Mouse (Mus musculus) small intestine, adult 2 months (tissue): ENCODE results near the gene Trex1. TPM values are rescaled to one million over a fixed set of nuclear protein-coding genes. Genes with fewer than 3 reads are reported as not detected.
A peak's percentile ranks its signal among the peaks of the same experiment; 100 is the strongest.

Source experiments
- H3K27ac ChIP-seq: fragments of 200-500 bp; 2 replicates; pipeline ENCODE4 v1.5.1; 2012; ENCODE audit warnings: low read depth, low read length, control low read depth, inconsistent platforms; ENCODE audit not compliant: insufficient read depth
- H3K27me3 ChIP-seq: fragments of 200-500 bp; 2 replicates; pipeline ENCODE4 v1.6.1; 2012; ENCODE audit warnings: mild to moderate bottlenecking, moderate library complexity, low read length, inconsistent platforms; ENCODE audit not compliant: control insufficient read depth, insufficient read depth
- H3K36me3 ChIP-seq: fragments of 200-500 bp; 2 replicates; pipeline ENCODE4 v1.6.1; 2012; ENCODE audit warnings: mild to moderate bottlenecking, low read length, control low read depth, inconsistent platforms; ENCODE audit not compliant: control insufficient read depth, insufficient read depth
- H3K4me1 ChIP-seq: fragments of 200-500 bp; 2 replicates; pipeline ENCODE4 v1.6.1; 2012; ENCODE audit warnings: low read length, inconsistent platforms, mixed read lengths; ENCODE audit not compliant: control insufficient read depth, insufficient read depth, insufficient read length
- H3K4me3 ChIP-seq: fragments of 200-500 bp; 2 replicates; pipeline ENCODE4 v1.5.1; 2012; ENCODE audit warnings: low read depth, mild to moderate bottlenecking, control low read depth, inconsistent platforms, low read length, moderate library complexity
- CTCF ChIP-seq: fragments of 200-500 bp; IDR thresholded peaks from 2 replicates; pipeline ENCODE4 v1.5.1; 2012; ENCODE audit warnings: low read depth, mild to moderate bottlenecking, control low read depth, inconsistent platforms, low read length, moderate library complexity, mixed read lengths; ENCODE audit not compliant: insufficient replicate concordance, insufficient read length; ENCODE audit errors: extremely low read depth
- POLR2A ChIP-seq: fragments of 200-500 bp; IDR thresholded peaks from 2 replicates; pipeline ENCODE4 v1.6.1; 2012; ENCODE audit warnings: low read depth, mild to moderate bottlenecking, control low read depth, inconsistent platforms, low read length, moderate library complexity
- WGBS: fragments of 180-500 bp; shearing (Covaris S2); methylation state at CpG from one replicate; pipeline ENCODE4 v1.1.7; 2018; 5-methylcytosine and 5-hydroxymethylcytosine counted together
- polyA plus RNA-seq: library from polyadenylated mRNA; depleted of rRNA; stranded (reverse); fragments of >200 nt; gene quantifications from 2 replicates; pipeline ENCODE4 v1.2.3, GENCODE M21; 2012; rRNA removed

Trex1 gene
- 51.9 and 174 TPM in 2 replicates for polyA plus RNA-seq

DNA sequence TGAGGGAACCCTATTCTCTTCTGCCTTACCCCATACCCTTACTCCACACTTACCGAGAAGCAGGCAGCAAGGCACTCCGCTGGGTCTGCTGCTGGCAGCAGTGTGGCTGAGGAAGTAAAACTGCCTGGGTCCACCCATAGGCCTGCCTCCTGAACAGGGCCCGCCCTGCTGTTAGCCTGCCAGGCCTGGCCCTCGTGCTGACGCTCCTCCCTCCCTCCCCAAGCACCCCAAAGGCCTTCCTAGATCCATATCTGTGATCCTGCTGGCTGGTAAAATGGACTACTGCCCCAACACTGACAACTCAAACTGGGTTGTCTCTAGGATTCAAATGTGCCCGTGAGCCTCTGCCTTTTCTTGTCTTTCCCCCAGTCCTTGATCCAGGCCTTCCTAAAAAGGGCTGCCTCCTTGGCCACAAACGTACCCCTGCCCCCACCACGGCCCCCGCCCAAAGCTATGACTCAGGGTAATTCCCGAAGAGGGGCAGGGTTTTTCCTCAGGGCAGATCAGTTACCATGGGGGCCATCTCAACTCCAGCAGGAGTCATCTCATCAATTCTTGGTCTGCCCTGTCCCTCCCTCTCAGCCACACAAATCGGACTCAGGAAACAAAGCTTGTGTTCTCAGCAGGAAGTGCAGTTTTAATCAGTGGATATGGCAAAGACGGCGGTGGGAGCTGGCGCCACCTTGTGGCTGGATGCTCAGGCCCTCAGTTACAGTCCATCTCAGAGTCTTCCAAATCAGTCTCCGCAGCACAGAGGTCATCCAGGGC is at the start of gene Trex1:
Gene Trex1 (minus strand): TSS at position 599 of the 768 bp plus-strand sequence.
- peak; percentile 99 for TF ChIP-seq CTCF
- peak; percentile 94 for TF ChIP-seq POLR2A
- H3K36me3 ChIP-seq, result peaks cover 23% of the 10 kb centered on the region
- 1% methylated on average over 15 of the region's 15 CpGs for WGBS
- H3K4me1 ChIP-seq, result peaks cover 23% of the 10 kb centered on the region
- no peaks in the 10 kb centered on the region for H3K27me3 ChIP-seq
- H3K4me3 ChIP-seq, result peak within 1 kb of the TSS; percentile 61
- H3K27ac ChIP-seq, result peak within 1 kb of the TSS; percentile 93

DNA sequence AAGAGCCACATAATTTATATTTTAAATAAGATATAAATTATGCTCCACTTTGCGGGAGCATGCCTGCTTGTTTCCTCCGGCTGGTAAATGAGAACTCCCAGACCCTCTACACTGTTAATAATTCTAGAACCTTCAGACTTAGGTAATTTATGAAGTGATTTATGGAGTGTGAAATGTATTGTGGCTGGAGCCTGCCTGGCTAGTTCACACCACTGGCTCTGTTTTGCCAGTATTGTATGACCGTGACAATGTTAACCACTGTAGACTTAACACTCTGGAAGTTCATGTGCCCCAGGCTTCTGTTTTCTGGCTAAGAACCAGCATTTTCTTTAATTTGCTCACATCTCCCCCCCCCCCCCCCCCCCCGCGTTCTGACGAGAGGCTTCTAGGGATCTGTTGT is 47.8 kb upstream of the Trex1 start:
- H3K36me3 ChIP-seq, result no peaks in the 10 kb centered on the region
- 84% methylated on average over 6 of the region's 6 CpGs for WGBS
- H3K4me3 ChIP-seq, result no peak overlapping the region
- 0 out of 2 replicates have a peak, but pooled peaks cover 4% of the 10 kb centered on the region for H3K4me1 ChIP-seq
- H3K27ac ChIP-seq, result no peak overlapping the region
- H3K27me3 ChIP-seq, result no peaks in the 10 kb centered on the region
- TF ChIP-seq POLR2A (no peak), CTCF (no peak)

GRCm38 (mm10) chr9:109105648-109106047 is 46.1 kb upstream of the Trex1 start:
- no peaks in the 10 kb centered on the region for H3K27me3 ChIP-seq
- no peak for TF ChIP-seq CTCF
- no peak for TF ChIP-seq POLR2A
- no peak overlapping the region for H3K27ac ChIP-seq
- WGBS, result 49% methylated on average over 12 of the region's 12 CpGs
- no peak overlapping the region for H3K4me3 ChIP-seq
- H3K36me3 ChIP-seq, result no peaks in the 10 kb centered on the region
- 0 out of 2 replicates have a peak, but pooled peaks cover 4% of the 10 kb centered on the region for H3K4me1 ChIP-seq

DNA sequence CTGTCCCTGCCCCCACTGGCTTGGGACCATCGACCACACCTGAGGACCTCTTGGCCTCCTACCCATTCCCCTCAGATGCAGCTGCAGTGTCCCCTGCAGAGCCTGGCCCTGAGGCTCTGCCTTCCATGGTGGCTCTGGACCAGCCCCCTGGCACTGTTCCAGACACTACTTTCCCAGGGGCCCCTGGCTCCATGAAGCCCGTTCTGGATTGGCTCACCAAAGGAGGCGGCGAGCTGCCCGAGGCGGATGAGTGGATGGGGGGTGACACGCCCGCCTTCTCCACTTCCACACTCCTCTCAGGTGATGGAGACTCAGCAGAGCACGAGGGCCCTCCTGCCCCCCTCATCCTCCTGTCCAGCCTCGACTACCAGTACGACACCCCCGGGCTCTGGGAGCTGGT is 45.5 kb upstream of the Trex1 start:
- Histone ChIP-seq H3K4me1 (0 out of 2 replicates have a peak, but pooled peaks cover 4% of the 10 kb centered on the region), H3K36me3 (no peaks in the 10 kb centered on the region), H3K27me3 (no peaks in the 10 kb centered on the region), H3K4me3 (no peak overlapping the region), H3K27ac (no peak overlapping the region)
- 61% methylated on average over 12 of the region's 12 CpGs for WGBS
- TF ChIP-seq CTCF (no peak), POLR2A (no peak)

DNA sequence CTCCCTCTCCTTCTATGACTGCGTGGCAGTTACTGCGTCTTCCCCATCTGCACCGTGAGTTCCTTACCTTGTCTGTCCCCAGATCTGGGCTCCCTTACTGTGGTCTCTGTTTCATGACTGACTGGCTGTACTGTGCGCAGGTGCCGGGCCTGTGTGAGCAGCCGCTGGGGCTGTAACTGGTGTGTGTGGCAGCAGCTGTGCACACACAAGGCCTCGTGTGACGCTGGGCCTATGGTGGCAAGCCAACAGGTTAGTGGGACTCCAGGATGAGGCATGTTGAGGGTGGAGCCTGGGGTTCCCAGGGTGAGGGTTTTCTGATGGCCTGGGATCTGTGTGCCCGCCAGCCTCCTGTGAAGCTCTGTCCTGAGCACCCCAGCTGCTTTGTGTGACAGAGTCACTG is 44.5 kb upstream of the Trex1 start:
- H3K27ac ChIP-seq, result no peak overlapping the region
- H3K4me1 ChIP-seq, result 0 out of 2 replicates have a peak, but pooled peaks cover 4% of the 10 kb centered on the region
- no peaks in the 10 kb centered on the region for H3K27me3 ChIP-seq
- WGBS, result 90% methylated on average over 9 of the region's 9 CpGs
- TF ChIP-seq CTCF (no peak), POLR2A (no peak)
- no peaks in the 10 kb centered on the region for H3K36me3 ChIP-seq
- H3K4me3 ChIP-seq, result no peak overlapping the region

- TF ChIP-seq POLR2A (no peak), CTCF (no peak)
- 0 out of 2 replicates have a peak, but pooled peaks cover 4% of the 10 kb centered on the region for H3K4me1 ChIP-seq
- 75% methylated on average over 7 of the region's 7 CpGs for WGBS
- H3K27ac ChIP-seq, result no peak overlapping the region
- H3K4me3 ChIP-seq, result no peak overlapping the region
- no peaks in the 10 kb centered on the region for H3K36me3 ChIP-seq
- no peaks in the 10 kb centered on the region for H3K27me3 ChIP-seq
Observed at GRCm38 (mm10) chr9:109103250-109103649, 43.7 kb upstream of the Trex1 start.

DNA sequence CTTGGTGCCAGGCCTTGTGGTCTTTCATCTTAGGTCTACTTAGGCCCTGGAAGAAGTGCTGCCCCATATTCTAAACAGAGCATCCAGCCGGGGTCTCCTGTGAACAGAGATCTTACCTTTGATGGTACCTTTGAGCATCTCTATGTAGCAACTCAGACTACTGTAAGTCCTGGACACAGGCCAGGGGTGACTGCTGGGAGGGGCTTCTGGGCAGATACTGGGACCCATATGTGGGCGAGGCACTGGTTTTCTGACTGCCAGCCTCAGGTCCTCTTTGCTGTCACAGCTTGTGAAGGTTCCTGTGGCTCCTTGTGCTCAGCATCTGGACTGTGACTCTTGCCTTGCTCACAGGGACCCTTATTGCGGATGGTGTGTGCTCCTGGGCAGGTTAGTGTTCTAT is 43.0 kb upstream of the Trex1 start:
- no peaks in the 10 kb centered on the region for H3K36me3 ChIP-seq
- 86% methylated on average over 3 of the region's 3 CpGs for WGBS

More for the DNA sequence above, 43.0 kb upstream of the Trex1 start:
- Histone ChIP-seq H3K4me1 (0 out of 2 replicates have a peak, but pooled peaks cover 4% of the 10 kb centered on the region), H3K4me3 (no peak overlapping the region), H3K27me3 (no peaks in the 10 kb centered on the region), H3K27ac (no peak overlapping the region)
- TF ChIP-seq POLR2A, result no peak
- TF ChIP-seq CTCF, result no peak
